ENCODE assay signal across 16 mouse cellular contexts in the genomic region with DNA sequence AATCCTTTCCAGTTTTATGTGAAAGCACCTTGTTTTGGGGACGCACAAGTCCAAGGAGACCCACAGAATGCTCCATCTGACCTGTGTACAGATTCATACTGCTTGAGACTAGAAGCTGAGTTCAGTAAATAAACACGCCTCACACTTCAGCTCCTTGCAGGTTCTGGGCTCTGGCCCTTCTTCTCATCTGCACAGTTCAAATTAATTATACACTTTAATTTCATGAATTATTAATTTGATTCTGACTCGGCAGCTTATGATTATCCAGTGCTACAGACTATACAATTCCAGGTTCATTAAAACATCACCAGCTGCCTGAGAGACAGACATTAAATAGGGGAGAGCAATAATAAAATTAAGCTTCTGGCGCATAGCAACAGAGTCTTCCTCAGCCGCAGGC.
DNase-seq lines count a peak whose midpoint lies in the region; ATAC-seq and TF ChIP-seq lines count a peak whose summit lies in the region.
"Had no signal": no experiment of that assay in that cellular context is flagged by ENCODE, and none has a peak within 500 bp of the region (broad histone marks: within the 10 kb centered on the region; RNA-seq: fewer than 3 reads in every experiment).

No protein-coding gene starts in this region.

- H3K9ac ChIP-seq in forebrain, embryonic 12.5 days = no peak overlapping the region
- no peak overlapping the region for H3K9ac ChIP-seq in forebrain, embryonic 15.5 days (replicated peaks)
- H3K9ac ChIP-seq in hindbrain, postnatal 0 days (replicated peaks; ENCODE audit: low read length) = no peak overlapping the region
- H3K9ac ChIP-seq in neural tube, embryonic 13.5 days = no peak overlapping the region
- H3K9ac ChIP-seq: intestine, embryonic 15.5 days; kidney, embryonic 15.5 days; liver, embryonic 12.5 days; lung, embryonic 15.5 days had no signal

- WGBS in forebrain, embryonic 12.5 days = 37% methylated on average over 5 of the region's 5 CpGs
- 12% methylated on average over 5 of the region's 5 CpGs for WGBS in forebrain, embryonic 15.5 days
- 50% methylated on average over 5 of the region's 5 CpGs for WGBS in hindbrain, postnatal 0 days
- WGBS in neural tube, embryonic 13.5 days = 38% methylated on average over 5 of the region's 5 CpGs

- H3K9me3 ChIP-seq in forebrain, embryonic 12.5 days = no peaks in the 10 kb centered on the region
- no peaks in the 10 kb centered on the region for H3K9me3 ChIP-seq in forebrain, embryonic 15.5 days
- no peaks in the 10 kb centered on the region for H3K9me3 ChIP-seq in hindbrain, postnatal 0 days (ENCODE audit: low read length)
- H3K9me3 ChIP-seq in neural tube, embryonic 13.5 days = no peaks in the 10 kb centered on the region
- H3K9me3 ChIP-seq: intestine, embryonic 15.5 days; kidney, embryonic 15.5 days; liver, embryonic 12.5 days; lung, embryonic 15.5 days had no signal

- H3K27me3 ChIP-seq in forebrain, embryonic 12.5 days = no peaks in the 10 kb centered on the region
- no peaks in the 10 kb centered on the region for H3K27me3 ChIP-seq in forebrain, embryonic 15.5 days
- no peaks in the 10 kb centered on the region for H3K27me3 ChIP-seq in hindbrain, postnatal 0 days (ENCODE audit: insufficient read depth, low read length)
- H3K27me3 ChIP-seq in neural tube, embryonic 13.5 days = no peaks in the 10 kb centered on the region
- H3K27me3 ChIP-seq: intestine, embryonic 15.5 days; kidney, embryonic 15.5 days; liver, embryonic 12.5 days; lung, embryonic 15.5 days had no signal

- H3K4me2 ChIP-seq in forebrain, embryonic 12.5 days = no peak overlapping the region
- H3K4me2 ChIP-seq in forebrain, embryonic 15.5 days (replicated peaks) = no peak overlapping the region
- H3K4me2 ChIP-seq in hindbrain, postnatal 0 days (ENCODE audit: low read depth, low read length) = no peak overlapping the region
- no peak overlapping the region; the same call in 1 of the 2 replicates for H3K4me2 ChIP-seq in neural tube, embryonic 13.5 days
- H3K4me2 ChIP-seq: heart, embryonic 11.5 days; intestine, embryonic 15.5 days; kidney, embryonic 15.5 days; liver, embryonic 12.5 days; lung, embryonic 15.5 days had no signal

- no peak for DNase-seq in hindbrain, postnatal 0 days (ENCODE audit: low spot score)
- DNase-seq in embryo, embryonic 10.5 days (ENCODE audit: low spot score) = no peak
- no peak for DNase-seq in cerebellum, adult 8-10 months
- DNase-seq in left cerebral cortex, postnatal 36 days (ENCODE audit: low spot score in 2 of 2) = no peak
- DNase-seq: cerebellum, postnatal 14 days; gastrocnemius, postnatal 36 days; layer of hippocampus, postnatal 36 days had no signal

- H3K27ac ChIP-seq in forebrain, embryonic 12.5 days = peak overlapping the region; percentile 67; the same call in 1 of the 2 replicates
- H3K27ac ChIP-seq in forebrain, embryonic 15.5 days (replicated peaks) = peak overlapping the region; percentile 80
- H3K27ac ChIP-seq in hindbrain, postnatal 0 days = no peak overlapping the region
- H3K27ac ChIP-seq in neural tube, embryonic 13.5 days (replicated peaks) = peak overlapping the region; percentile 53; the same call in 1 of the 2 replicates
- H3K27ac ChIP-seq: intestine, embryonic 15.5 days; liver, embryonic 12.5 days; lung, embryonic 15.5 days; macrophage had no signal

- peak; percentile 76 for ATAC-seq in forebrain, embryonic 12.5 days (ENCODE audit: low FRiP score)
- peak; percentile 86 for ATAC-seq in forebrain, embryonic 15.5 days (replicated peaks)
- peak; percentile 38; the same call in 1 of the 2 replicates for ATAC-seq in hindbrain, postnatal 0 days
- ATAC-seq in neural tube, embryonic 13.5 days (ENCODE audit: low read depth) = peak; percentile 77
- ATAC-seq: intestine, embryonic 15.5 days; liver, embryonic 12.5 days had no signal

- intact Hi-C loops in left cerebral cortex, postnatal 36 days (cut with DNase I) = no loop called here

- no peak overlapping the region for H3K4me3 ChIP-seq in forebrain, embryonic 12.5 days (replicated peaks)
- no peak overlapping the region for H3K4me3 ChIP-seq in forebrain, embryonic 15.5 days
- H3K4me3 ChIP-seq in hindbrain, postnatal 0 days (ENCODE audit: low read length) = no peak overlapping the region
- no peak overlapping the region for H3K4me3 ChIP-seq in neural tube, embryonic 13.5 days
- H3K4me3 ChIP-seq: intestine, embryonic 15.5 days; kidney, embryonic 15.5 days; liver, embryonic 12.5 days; lung, embryonic 15.5 days had no signal

- no peak for TF ChIP-seq CTCF in hindbrain, postnatal 0 days (IDR thresholded peaks at IDR 0.05; ENCODE audit: low read depth)

- H3K36me3 ChIP-seq in forebrain, embryonic 12.5 days (replicated peaks) = no peaks in the 10 kb centered on the region
- H3K36me3 ChIP-seq in forebrain, embryonic 15.5 days = no peaks in the 10 kb centered on the region
- no peaks in the 10 kb centered on the region for H3K36me3 ChIP-seq in hindbrain, postnatal 0 days (ENCODE audit: insufficient read depth, low read length)
- no peaks in the 10 kb centered on the region for H3K36me3 ChIP-seq in neural tube, embryonic 13.5 days
- H3K36me3 ChIP-seq: intestine, embryonic 15.5 days; kidney, embryonic 15.5 days; liver, embryonic 12.5 days; lung, embryonic 15.5 days had no signal

- peaks cover 29% of the 10 kb centered on the region for H3K4me1 ChIP-seq in forebrain, embryonic 12.5 days
- peaks cover 53% of the 10 kb centered on the region for H3K4me1 ChIP-seq in forebrain, embryonic 15.5 days
- H3K4me1 ChIP-seq in hindbrain, postnatal 0 days (ENCODE audit: insufficient read depth, low read length) = no peaks in the 10 kb centered on the region; the same call in 1 of the 2 replicates
- peaks cover 31% of the 10 kb centered on the region for H3K4me1 ChIP-seq in neural tube, embryonic 13.5 days (replicated peaks)
- H3K4me1 ChIP-seq: intestine, embryonic 15.5 days; liver, embryonic 12.5 days; lung, embryonic 15.5 days had no signal
